Mouse (Mus musculus): Measurements from ENCODE around the gene Scgb1a1. TPM values are rescaled to one million over a fixed set of nuclear protein-coding genes. Genes with fewer than 3 reads are reported as not detected.

Scgb1a1 gene
- polyA plus RNA-seq, 1 experiment from 2014 or later, result 12.6 TPM

DNA sequence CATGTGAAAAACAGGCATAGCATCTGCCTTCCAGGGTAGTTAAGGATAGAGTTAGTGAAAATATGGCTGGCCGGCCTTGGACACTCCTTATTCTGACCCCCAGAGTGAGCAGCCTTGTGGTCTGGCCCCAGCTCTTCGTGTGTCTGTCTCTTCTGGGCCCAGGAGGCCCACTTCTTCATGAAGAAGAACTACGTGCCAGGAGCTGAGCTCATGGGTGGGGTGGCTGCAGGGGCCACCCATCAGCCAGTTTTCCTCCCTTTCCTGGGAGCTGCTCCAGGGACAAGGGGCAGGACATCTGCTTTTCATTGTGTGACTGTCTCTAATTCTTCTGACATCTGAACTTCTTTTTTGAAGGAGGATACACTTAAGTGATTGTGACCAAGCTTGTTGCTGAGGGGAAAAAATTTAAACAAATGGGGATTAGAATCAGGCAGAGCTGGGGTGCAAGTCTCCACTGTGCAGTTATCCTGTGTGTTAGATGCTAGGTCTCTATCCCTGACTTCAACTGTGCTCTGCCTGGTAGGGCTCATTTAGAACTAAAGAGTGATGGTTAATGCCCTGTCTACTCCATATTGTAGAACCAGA lies 17.4 kb upstream of the Scgb1a1 start:
- 53% methylated on average over 3 of the region's 3 CpGs for WGBS
- TF ChIP-seq EP300 (optimal IDR thresholded peaks at IDR 0.05) (no peak), CTCF (IDR thresholded peaks at IDR 0.05; ENCODE audit: low read depth) (no peak)
- Histone ChIP-seq H3K9ac (ENCODE audit: low read length) (no peak overlapping the region), H3K36me3 (ENCODE audit: control insufficient read depth, insufficient read depth, low read length) (no peaks in the 10 kb centered on the region), H3K27ac (replicated peaks) (peak overlapping the region; percentile 83), H3K4me3 (ENCODE audit: low read depth, low read length) (no peak overlapping the region), H3K9me3 (ENCODE audit: control insufficient read depth, low read length) (no peaks in the 10 kb centered on the region), H3K4me1 (replicated peaks; ENCODE audit: control insufficient read depth, insufficient read depth) (peaks cover 16% of the 10 kb centered on the region), H3K4me2 (replicated peaks; ENCODE audit: low read depth) (no peak overlapping the region), H3K27me3 (ENCODE audit: control insufficient read depth, insufficient read depth, low read length) (no peaks in the 10 kb centered on the region)
- no peak for DNase-seq (ENCODE audit: low spot score)
- no peak for ATAC-seq (ENCODE audit: low FRiP score, low TSS enrichment)

DNA sequence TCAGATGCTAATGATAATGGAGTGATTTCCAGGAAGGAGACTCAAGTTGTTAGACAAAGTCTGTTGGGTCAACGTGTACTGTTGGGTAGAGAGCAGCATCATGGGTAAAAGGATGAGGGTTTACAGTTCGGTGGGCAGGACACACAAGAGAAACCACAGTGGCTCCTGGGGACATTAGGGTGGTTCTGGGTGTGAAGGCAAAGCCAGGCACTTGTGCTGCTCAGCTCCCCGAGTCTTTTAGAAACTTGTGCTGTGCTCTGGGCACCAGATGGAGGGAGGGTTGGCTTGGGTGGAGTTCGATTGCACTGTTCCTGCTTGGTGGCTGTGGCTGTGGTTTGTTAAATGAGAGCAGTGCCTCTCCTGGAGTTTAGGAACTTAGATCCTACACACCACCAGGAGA lies 16.2 kb upstream of the Scgb1a1 start:
- Histone ChIP-seq H3K4me2 (replicated peaks; ENCODE audit: low read depth) (no peak overlapping the region), H3K27me3 (ENCODE audit: control insufficient read depth, insufficient read depth, low read length) (no peaks in the 10 kb centered on the region), H3K9ac (ENCODE audit: low read length) (no peak overlapping the region), H3K9me3 (ENCODE audit: control insufficient read depth, low read length) (no peaks in the 10 kb centered on the region), H3K4me3 (ENCODE audit: low read depth, low read length) (no peak overlapping the region), H3K4me1 (replicated peaks; ENCODE audit: control insufficient read depth, insufficient read depth) (peaks cover 16% of the 10 kb centered on the region), H3K27ac (replicated peaks) (peak overlapping the region; percentile 83; the same call in 1 of the 2 replicates), H3K36me3 (ENCODE audit: control insufficient read depth, insufficient read depth, low read length) (no peaks in the 10 kb centered on the region)
- ATAC-seq (ENCODE audit: low FRiP score, low TSS enrichment) (no peak), DNase-seq (ENCODE audit: low spot score) (no peak)
- WGBS, result 68% methylated on average over 4 of the region's 4 CpGs
- no peak for TF ChIP-seq CTCF (IDR thresholded peaks at IDR 0.05; ENCODE audit: low read depth)
- no peak for TF ChIP-seq EP300 (optimal IDR thresholded peaks at IDR 0.05)

DNA sequence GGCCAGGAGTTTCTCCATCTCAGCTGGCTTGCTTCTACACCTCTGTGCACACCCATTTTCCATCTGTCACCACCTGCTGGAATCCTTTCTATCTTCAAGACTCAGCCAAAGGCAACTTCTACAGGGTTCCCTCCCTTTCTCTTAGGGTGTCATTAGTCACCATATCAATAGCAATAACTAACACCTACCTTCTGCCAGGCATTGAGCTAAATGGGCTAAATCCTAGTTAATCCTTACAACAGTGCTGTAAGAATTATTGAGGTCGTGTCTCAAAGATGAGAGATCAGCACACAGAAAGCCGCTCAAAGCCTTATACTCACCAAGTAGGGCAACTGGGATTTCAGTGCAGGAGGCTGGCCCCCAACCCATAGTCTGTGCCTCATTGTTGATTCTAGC lies 13.3 kb upstream of the Scgb1a1 start:
- Histone ChIP-seq H3K4me2 (replicated peaks; ENCODE audit: low read depth) (no peak overlapping the region), H3K4me3 (ENCODE audit: low read depth, low read length) (no peak overlapping the region), H3K4me1 (replicated peaks; ENCODE audit: control insufficient read depth, insufficient read depth) (peaks cover 2% of the 10 kb centered on the region), H3K27me3 (ENCODE audit: control insufficient read depth, insufficient read depth, low read length) (no peaks in the 10 kb centered on the region), H3K9ac (ENCODE audit: low read length) (no peak overlapping the region), H3K36me3 (ENCODE audit: control insufficient read depth, insufficient read depth, low read length) (no peaks in the 10 kb centered on the region), H3K27ac (replicated peaks) (0 out of 2 replicates have a peak overlapping the region, but pooled peaks have one; percentile 2), H3K9me3 (ENCODE audit: control insufficient read depth, low read length) (no peaks in the 10 kb centered on the region)
- TF ChIP-seq EP300 (optimal IDR thresholded peaks at IDR 0.05) (no peak), CTCF (IDR thresholded peaks at IDR 0.05; ENCODE audit: low read depth) (0 out of 2 replicates have a peak, but pooled peaks have one; percentile 14)
- ATAC-seq (ENCODE audit: low FRiP score, low TSS enrichment), result 0 out of 2 replicates have a peak, but pooled peaks have one; percentile 38
- no peak for DNase-seq (ENCODE audit: low spot score)
- WGBS, result 50% methylated on average over 2 of the region's 2 CpGs

DNA sequence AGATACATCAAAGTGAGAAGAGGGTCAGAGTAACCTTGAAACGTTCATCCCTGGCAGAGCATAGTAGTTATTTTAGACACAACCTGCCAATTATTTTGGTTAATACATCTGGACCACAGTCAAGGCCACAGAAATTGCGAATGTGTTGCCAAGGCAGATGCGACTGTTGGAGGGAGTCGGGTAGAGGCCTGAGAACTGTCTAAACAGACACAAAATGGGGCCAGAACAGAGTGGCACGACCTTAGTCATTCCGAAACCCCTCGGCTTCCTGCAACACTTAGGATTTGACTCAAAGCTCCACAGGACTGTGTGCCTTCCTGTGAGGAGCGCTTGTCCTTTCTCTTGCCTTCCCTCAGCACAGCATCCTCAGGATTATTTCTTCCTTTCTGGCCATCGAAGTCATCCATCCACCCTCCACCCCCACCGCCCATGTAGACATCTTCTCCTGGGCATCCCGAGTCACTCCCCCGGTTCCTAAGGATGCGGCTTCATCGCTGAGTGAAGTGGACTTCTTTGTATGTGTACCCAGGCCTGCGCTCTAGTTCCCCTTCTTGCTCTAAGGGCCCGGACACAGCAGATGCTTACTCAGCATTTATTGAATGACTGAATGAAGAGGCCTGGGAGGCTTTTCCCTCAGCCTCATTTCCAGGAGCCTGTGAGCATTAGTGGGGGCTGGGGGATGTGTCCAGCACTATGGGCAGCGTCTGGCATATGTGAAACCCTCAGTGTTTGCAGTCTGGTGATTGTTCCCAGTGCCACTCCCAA lies 12.7 kb upstream of the Scgb1a1 start:
- H3K27ac ChIP-seq (replicated peaks), result 0 out of 2 replicates have a peak overlapping the region, but pooled peaks have one; percentile 2
- ATAC-seq (ENCODE audit: low FRiP score, low TSS enrichment) (no peak), DNase-seq (ENCODE audit: low spot score) (no peak)
- no peaks in the 10 kb centered on the region for H3K9me3 ChIP-seq (ENCODE audit: control insufficient read depth, low read length)
- 82% methylated on average over 17 of the region's 17 CpGs for WGBS
- no peak overlapping the region for H3K4me3 ChIP-seq (ENCODE audit: low read depth, low read length)
- H3K27me3 ChIP-seq (ENCODE audit: control insufficient read depth, insufficient read depth, low read length), result no peaks in the 10 kb centered on the region
- H3K4me2 ChIP-seq (replicated peaks; ENCODE audit: low read depth), result no peak overlapping the region
- no peak overlapping the region for H3K9ac ChIP-seq (ENCODE audit: low read length)
- H3K4me1 ChIP-seq (replicated peaks; ENCODE audit: control insufficient read depth, insufficient read depth), result 0 out of 2 replicates have a peak, but pooled peaks cover 2% of the 10 kb centered on the region
- TF ChIP-seq CTCF (IDR thresholded peaks at IDR 0.05; ENCODE audit: low read depth) (no peak), EP300 (optimal IDR thresholded peaks at IDR 0.05) (no peak)
- H3K36me3 ChIP-seq (ENCODE audit: control insufficient read depth, insufficient read depth, low read length), result no peaks in the 10 kb centered on the region

DNA sequence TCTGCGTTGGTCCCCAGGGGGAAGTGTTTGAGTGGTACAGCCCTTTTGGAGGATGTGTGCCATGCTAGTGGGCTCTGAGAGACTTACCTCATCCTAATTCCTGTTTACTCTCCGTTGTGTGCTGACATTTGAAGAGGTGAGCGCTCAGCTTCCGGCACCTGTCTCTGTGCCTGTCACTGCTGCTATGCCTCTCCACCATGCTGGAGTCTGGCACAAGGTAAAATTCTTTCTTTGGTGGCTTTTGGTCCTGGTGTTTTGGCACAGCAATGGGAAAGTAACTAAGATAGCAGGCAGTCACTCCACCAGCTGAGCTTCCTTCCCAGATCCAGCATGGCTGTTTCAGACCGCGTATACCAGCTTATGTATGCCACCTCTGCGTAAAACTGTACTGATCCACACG lies 12.0 kb upstream of the Scgb1a1 start:
- no peak overlapping the region for H3K27ac ChIP-seq (replicated peaks)
- H3K4me2 ChIP-seq (replicated peaks; ENCODE audit: low read depth), result no peak overlapping the region
- no peak overlapping the region for H3K9ac ChIP-seq (ENCODE audit: low read length)
- H3K4me1 ChIP-seq (replicated peaks; ENCODE audit: control insufficient read depth, insufficient read depth), result no peaks in the 10 kb centered on the region
- no peaks in the 10 kb centered on the region for H3K9me3 ChIP-seq (ENCODE audit: control insufficient read depth, low read length)
- no peaks in the 10 kb centered on the region for H3K27me3 ChIP-seq (ENCODE audit: control insufficient read depth, insufficient read depth, low read length)
- H3K36me3 ChIP-seq (ENCODE audit: control insufficient read depth, insufficient read depth, low read length), result no peaks in the 10 kb centered on the region
- DNase-seq (ENCODE audit: low spot score) (no peak), ATAC-seq (ENCODE audit: low FRiP score, low TSS enrichment) (no peak)
- TF ChIP-seq EP300 (optimal IDR thresholded peaks at IDR 0.05) (no peak), CTCF (IDR thresholded peaks at IDR 0.05; ENCODE audit: low read depth) (no peak)
- no peak overlapping the region for H3K4me3 ChIP-seq (ENCODE audit: low read depth, low read length)
- 85% methylated on average over 8 of the region's 8 CpGs for WGBS

DNA sequence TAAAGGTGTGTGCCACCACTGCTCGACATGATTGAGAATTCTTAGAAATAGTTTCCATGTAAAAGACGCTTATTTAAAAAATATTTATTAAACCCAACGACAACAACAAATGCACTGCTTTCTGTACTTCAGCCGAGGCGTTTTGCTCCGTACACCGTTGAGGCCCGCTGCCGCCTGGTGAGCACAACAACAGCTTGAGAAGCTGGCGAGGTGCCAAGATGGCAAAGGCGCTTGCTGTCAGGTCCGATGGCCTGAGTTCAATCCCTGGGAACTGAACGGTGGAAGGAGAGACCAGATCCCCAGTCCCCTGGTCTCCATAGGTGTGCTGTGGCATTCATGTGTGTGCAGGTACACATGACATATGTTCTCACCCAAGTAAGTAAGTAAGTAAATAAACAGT lies 9.7 kb upstream of the Scgb1a1 start:
- H3K27me3 ChIP-seq (ENCODE audit: control insufficient read depth, insufficient read depth, low read length), result no peaks in the 10 kb centered on the region
- H3K9me3 ChIP-seq (ENCODE audit: control insufficient read depth, low read length), result no peaks in the 10 kb centered on the region
- ATAC-seq (ENCODE audit: low FRiP score, low TSS enrichment) (no peak), DNase-seq (ENCODE audit: low spot score) (no peak)
- H3K9ac ChIP-seq (ENCODE audit: low read length), result no peak overlapping the region
- H3K4me2 ChIP-seq (replicated peaks; ENCODE audit: low read depth), result no peak overlapping the region
- no peak overlapping the region for H3K27ac ChIP-seq (replicated peaks)
- H3K36me3 ChIP-seq (ENCODE audit: control insufficient read depth, insufficient read depth, low read length), result no peaks in the 10 kb centered on the region
- no peaks in the 10 kb centered on the region for H3K4me1 ChIP-seq (replicated peaks; ENCODE audit: control insufficient read depth, insufficient read depth)
- TF ChIP-seq CTCF (IDR thresholded peaks at IDR 0.05; ENCODE audit: low read depth), result no peak
- no peak for TF ChIP-seq EP300 (optimal IDR thresholded peaks at IDR 0.05)
- no peak overlapping the region for H3K4me3 ChIP-seq (ENCODE audit: low read depth, low read length)
- WGBS, result 80% methylated on average over 13 of the region's 13 CpGs
